9 mouse cellular contexts compared by ENCODE assay signal in the genomic region with DNA sequence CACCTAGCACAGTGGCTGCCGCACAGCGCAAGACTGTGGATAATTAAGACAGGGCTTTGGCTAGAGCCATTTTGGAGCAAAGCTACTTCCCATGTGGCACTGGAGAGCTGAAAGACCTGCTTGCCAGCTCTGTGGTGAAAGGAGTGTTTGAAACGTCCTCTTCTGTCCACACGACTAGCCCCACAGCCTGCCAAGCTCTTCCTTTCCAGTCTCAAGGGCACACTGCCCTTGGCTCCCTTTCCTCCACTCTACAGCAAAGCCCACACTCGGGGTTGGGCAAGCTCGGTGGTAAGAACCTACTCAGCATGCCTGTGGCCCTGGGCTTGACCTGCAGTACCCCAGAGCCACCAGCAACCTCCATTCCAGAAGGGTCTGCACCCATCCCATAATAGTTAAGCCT.
DNase-seq lines count a peak whose midpoint lies in the region; ATAC-seq and TF ChIP-seq lines count a peak whose summit lies in the region.
"Had no signal": no experiment of that assay in that cellular context is flagged by ENCODE, and none has a peak within 500 bp of the region (broad histone marks: within the 10 kb centered on the region; RNA-seq: fewer than 3 reads in every experiment).

No protein-coding gene starts in this region.

- H3K27me3 ChIP-seq in liver, adult 2 months (ENCODE audit: control insufficient read depth, insufficient read depth, low read length) = no peaks in the 10 kb centered on the region
- H3K27me3 ChIP-seq in liver, postnatal 0 days (ENCODE audit: insufficient read depth, low read length) = no peaks in the 10 kb centered on the region
- no peaks in the 10 kb centered on the region for H3K27me3 ChIP-seq in heart, embryonic 16.5 days (ENCODE audit: control insufficient read depth, insufficient read depth, low read length)

- no peak for TF ChIP-seq EP300 in liver, postnatal 0 days (IDR thresholded peaks at IDR 0.05; ENCODE audit: low read depth)

- DNase-seq in adrenal gland, adult (ENCODE audit: inconsistent age in 2 of 2, low spot score in 1 of 2) = peak; percentile 70 to 90
- DNase-seq in adrenal gland, postnatal 4 days (ENCODE audit: low spot score in 2 of 2) = no peak
- DNase-seq in liver, adult 2 months (ENCODE audit: extremely low read depth, low read depth, low spot score) = peak; percentile 64
- no peak for DNase-seq in liver, postnatal 0 days
- peak; percentile 22 to 52 for DNase-seq in lung, postnatal 4 days
- DNase-seq in MN1 (ENCODE audit: low spot score) = no peak
- DNase-seq in urinary bladder, adult 18-20 months (ENCODE audit: low spot score in 2 of 2) = no peak

- TF ChIP-seq CTCF in liver, adult 2 months (IDR thresholded peaks at IDR 0.05; ENCODE audit: low read depth, low read length) = no peak
- no peak for TF ChIP-seq CTCF in liver, postnatal 0 days (IDR thresholded peaks at IDR 0.05; ENCODE audit: low read depth)

- no peak overlapping the region for H3K4me2 ChIP-seq in liver, postnatal 0 days (ENCODE audit: low read depth, low read length)
- no peak overlapping the region for H3K4me2 ChIP-seq in heart, embryonic 16.5 days (ENCODE audit: low read depth, low read length)

- no peak overlapping the region for H3K4me3 ChIP-seq in liver, adult 2 months (ENCODE audit: insufficient read depth, low read depth, low read length)
- no peak overlapping the region for H3K4me3 ChIP-seq in liver, postnatal 0 days (ENCODE audit: low read depth, low read length)
- no peak overlapping the region for H3K4me3 ChIP-seq in heart, embryonic 16.5 days (ENCODE audit: low read length)
- H3K4me3 ChIP-seq: erythroblast, embryonic 14.5 days had no signal

- H3K4me1 ChIP-seq in liver, adult 2 months (ENCODE audit: control insufficient read depth, insufficient read depth, low read length) = peaks cover 37% of the 10 kb centered on the region
- H3K4me1 ChIP-seq in liver, postnatal 0 days (ENCODE audit: insufficient read depth) = peaks cover 23% of the 10 kb centered on the region
- peaks cover 78% of the 10 kb centered on the region for H3K4me1 ChIP-seq in heart, embryonic 16.5 days (ENCODE audit: control insufficient read depth, insufficient read depth, low read length)

- TF ChIP-seq POLR2A in liver, adult 2 months (IDR thresholded peaks at IDR 0.05; ENCODE audit: extremely low read depth, insufficient read depth, low read length) = no peak

- WGBS in liver, adult 2 months = 44% methylated on average over 6 of the region's 6 CpGs
- 71% methylated on average over 6 of the region's 6 CpGs for WGBS in liver, postnatal 0 days (ENCODE audit: insufficient replicate concordance)
- WGBS in heart, embryonic 16.5 days = 38% methylated on average over 6 of the region's 6 CpGs

- ATAC-seq in liver, postnatal 0 days = no peak
- ATAC-seq in heart, embryonic 16.5 days (replicated peaks; ENCODE audit: extremely low read depth, insufficient read depth, low FRiP score) = peak; percentile 61

- H3K79me2 ChIP-seq in liver, adult 2 months (ENCODE audit: control insufficient read depth, insufficient read depth, low read length) = peaks cover 14% of the 10 kb centered on the region; the same call in 1 of the 2 replicates

- H3K9ac ChIP-seq in liver, adult 2 months (ENCODE audit: low read depth, low read length) = no peak overlapping the region
- no peak overlapping the region for H3K9ac ChIP-seq in liver, postnatal 0 days (replicated peaks)
- peak overlapping the region; percentile 41 for H3K9ac ChIP-seq in heart, embryonic 16.5 days (ENCODE audit: low read length)

- no peaks in the 10 kb centered on the region for H3K9me3 ChIP-seq in liver, postnatal 0 days (ENCODE audit: low read length)
- no peaks in the 10 kb centered on the region for H3K9me3 ChIP-seq in heart, embryonic 16.5 days (replicated peaks; ENCODE audit: control insufficient read depth, low read length)

- no peak overlapping the region for H3K27ac ChIP-seq in liver, adult 2 months (replicated peaks; ENCODE audit: insufficient read depth, low read depth, low read length)
- H3K27ac ChIP-seq in liver, postnatal 0 days (ENCODE audit: low read depth) = no peak overlapping the region
- peak overlapping the region; percentile 98 for H3K27ac ChIP-seq in heart, embryonic 16.5 days (ENCODE audit: low read length)

- H3K36me3 ChIP-seq in liver, adult 2 months (ENCODE audit: control insufficient read depth, insufficient read depth, low read length) = no peaks in the 10 kb centered on the region
- H3K36me3 ChIP-seq in liver, postnatal 0 days (replicated peaks; ENCODE audit: insufficient read depth, low read length) = 0 out of 2 replicates have a peak, but pooled peaks cover 2% of the 10 kb centered on the region
- H3K36me3 ChIP-seq in heart, embryonic 16.5 days (ENCODE audit: control insufficient read depth, insufficient read depth) = no peaks in the 10 kb centered on the region

Comparison
In these comparisons a context has a peak if more than half of its experiments do, and no peak if none do; other contexts are left out.
1. DNase-seq: peak in adrenal gland, adult (2 of 2), liver, adult 2 months (single experiment) and lung, postnatal 4 days (2 of 2); none in adrenal gland, postnatal 4 days (0 of 2), liver, postnatal 0 days (single experiment), MN1 (single experiment) and urinary bladder, adult 18-20 months (0 of 2).